Mouse (Mus musculus) intestine, embryonic 14.5 days (tissue): ENCODE data around the gene Zfand3. TPM values are rescaled to one million over a fixed set of nuclear protein-coding genes. Genes with fewer than 3 reads are reported as not detected.
A peak's percentile ranks its signal among the peaks of the same experiment; 100 is the strongest.

ENCODE experiments used
- ATAC-seq: fragments of 200-750 bp; cut with Nextera tagmentation; replicated peaks from 2 replicates; pipeline ENCODE4 v1.8.0; 2017; ENCODE audit warnings: low read depth, moderate number of reproducible peaks, moderate TSS enrichment, moderate library complexity; ENCODE audit not compliant: low FRiP score, low TSS enrichment
- DNase-seq: peaks from one replicate; pipeline ENCODE4 v3.0.0-alpha.2; 2018; ENCODE audit warnings: low spot score
- H3K27ac ChIP-seq: fragments of 300-500 bp; sonication (generic); 2 replicates; pipeline ENCODE4 v1.5.1; 2014; ENCODE audit warnings: low read depth, mild to moderate bottlenecking, control low read depth
- H3K27me3 ChIP-seq: fragments of 300-500 bp; sonication (generic); replicated peaks from 2 replicates; pipeline ENCODE4 v1.6.1; 2014; ENCODE audit warnings: low read length, control low read depth; ENCODE audit not compliant: control insufficient read depth, insufficient read depth
- H3K36me3 ChIP-seq: fragments of 300-500 bp; sonication (generic); 2 replicates; pipeline ENCODE4 v1.6.1; 2014; ENCODE audit warnings: low read length, control low read depth; ENCODE audit not compliant: control insufficient read depth, insufficient read depth
- H3K4me1 ChIP-seq: fragments of 300-500 bp; sonication (generic); replicated peaks from 2 replicates; pipeline ENCODE4 v1.6.1; 2014; ENCODE audit warnings: low read length, control low read depth, mixed read lengths; ENCODE audit not compliant: control insufficient read depth, insufficient read depth
- H3K4me2 ChIP-seq: fragments of 300-500 bp; sonication (generic); 2 replicates; pipeline ENCODE4 v1.6.1; 2014; ENCODE audit warnings: low read length
- H3K4me3 ChIP-seq: fragments of 300-500 bp; sonication (generic); 2 replicates; pipeline ENCODE4 v1.5.1; 2014; ENCODE audit warnings: low read depth, low read length, control low read depth, mixed read lengths
- H3K9ac ChIP-seq: fragments of 300-500 bp; sonication (generic); 2 replicates; pipeline ENCODE4 v1.6.1; 2014; ENCODE audit warnings: mild to moderate bottlenecking, low read length
- H3K9me3 ChIP-seq: fragments of 300-500 bp; sonication (generic); 2 replicates; pipeline ENCODE4 v1.6.1; 2016; ENCODE audit warnings: low read length, control low read depth; ENCODE audit not compliant: control insufficient read depth
- WGBS: fragments of 180-500 bp; shearing (Covaris S2); extraction: QIAGEN DNeasy Blood & Tissue Kit; methylation state at CpG from one replicate; pipeline ENCODE4 v1.1.7; 2014; 5-methylcytosine and 5-hydroxymethylcytosine counted together
- polyA plus RNA-seq: library from polyadenylated mRNA; unstranded; fragments of >200 nt; fragmentation: Nextera tagmentation; extraction: Ambion mirVana; gene quantifications from 2 replicates; pipeline ENCODE4 v1.2.1, GENCODE M21; 2014

Zfand3 gene
- polyA plus RNA-seq, 1 experiment from 2014 or later: 40.9 TPM

DNA sequence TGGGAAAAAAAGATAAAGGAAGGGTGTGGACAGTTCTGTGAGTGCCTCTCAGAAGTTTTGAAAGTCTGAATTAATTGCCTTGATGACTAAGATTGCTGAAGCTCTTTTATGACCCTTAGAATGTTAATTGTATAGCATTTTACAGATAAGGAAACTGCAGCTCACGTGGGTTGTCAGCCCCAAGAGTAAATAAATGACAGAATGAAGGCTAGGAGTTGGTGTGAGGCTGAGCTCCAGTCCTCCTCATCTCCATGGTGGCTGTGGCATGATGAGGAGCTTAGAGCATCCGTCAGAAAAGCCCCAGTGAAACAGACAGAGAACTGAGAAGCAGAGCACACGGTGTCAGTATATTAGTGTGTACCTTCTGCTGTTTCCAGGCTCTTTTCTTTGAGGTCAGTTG, 59.3 kb downstream of the Zfand3 start:
- peak; percentile 46 for DNase-seq
- H3K4me2 ChIP-seq: 0 out of 2 replicates have a peak overlapping the region, but pooled peaks have one; percentile 4
- no peaks in the 10 kb centered on the region for H3K36me3 ChIP-seq
- H3K27ac ChIP-seq: no peak overlapping the region
- peak; percentile 60; the same call in 1 of the 2 replicates for ATAC-seq
- H3K9me3 ChIP-seq: no peaks in the 10 kb centered on the region
- no peaks in the 10 kb centered on the region for H3K27me3 ChIP-seq
- no peak overlapping the region for H3K9ac ChIP-seq
- 25% methylated on average over 3 of the region's 3 CpGs for WGBS
- no peak overlapping the region for H3K4me3 ChIP-seq
- peaks cover 4% of the 10 kb centered on the region; the same call in 1 of the 2 replicates for H3K4me1 ChIP-seq

DNA sequence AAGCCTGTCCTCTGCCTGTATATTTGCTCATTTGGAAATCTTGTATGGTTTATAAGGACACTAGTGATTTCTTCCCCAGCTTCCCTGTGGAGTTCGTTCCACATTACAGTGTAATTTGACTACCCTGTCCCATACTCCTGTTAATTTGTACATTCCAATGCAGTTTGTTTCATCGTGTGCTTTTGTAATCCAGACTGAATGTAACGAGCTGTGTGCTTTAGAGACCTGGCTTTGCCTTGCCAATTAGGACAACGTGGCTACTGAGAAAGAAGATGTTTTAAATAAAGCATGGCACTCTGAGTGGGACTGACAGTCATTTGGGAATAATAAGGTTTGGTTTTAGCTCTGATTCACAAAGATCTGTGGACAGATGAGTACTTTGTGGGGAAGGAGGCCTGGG, 60.2 kb downstream of the Zfand3 start:
- Histone ChIP-seq H3K27ac (no peak overlapping the region), H3K36me3 (no peaks in the 10 kb centered on the region), H3K9ac (no peak overlapping the region), H3K4me3 (no peak overlapping the region), H3K4me1 (0 out of 2 replicates have a peak, but pooled peaks cover 3% of the 10 kb centered on the region), H3K9me3 (no peaks in the 10 kb centered on the region), H3K4me2 (no peak overlapping the region), H3K27me3 (no peaks in the 10 kb centered on the region)
- no peak for ATAC-seq
- DNase-seq: no peak
- 55% methylated on average over 4 of the region's 4 CpGs for WGBS

DNA sequence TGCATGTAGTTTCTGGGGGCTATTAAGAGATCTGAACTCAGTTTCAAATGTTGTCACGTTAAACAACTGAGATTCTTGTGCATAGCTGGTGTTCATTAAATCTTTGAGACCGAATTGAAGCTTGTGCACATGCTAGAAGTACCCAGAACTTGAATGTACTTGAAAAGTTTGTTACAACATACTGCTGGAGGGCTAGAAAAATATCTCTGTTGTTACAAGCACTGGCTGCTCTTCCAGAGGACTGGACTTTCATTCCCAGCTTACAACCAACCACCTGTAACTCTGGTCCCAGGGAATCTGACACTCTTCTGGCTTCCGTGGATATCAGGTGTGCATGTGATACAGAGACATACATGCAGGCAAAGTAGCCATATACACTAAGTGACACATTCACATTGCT, 65.2 kb downstream of the Zfand3 start:
- no peaks in the 10 kb centered on the region for H3K9me3 ChIP-seq
- H3K36me3 ChIP-seq: 0 out of 2 replicates have a peak, but pooled peaks cover 4% of the 10 kb centered on the region
- H3K27me3 ChIP-seq: no peaks in the 10 kb centered on the region
- ATAC-seq (no peak), DNase-seq (no peak)
- H3K27ac ChIP-seq: no peak overlapping the region
- H3K4me1 ChIP-seq: no peaks in the 10 kb centered on the region
- no peak overlapping the region for H3K4me3 ChIP-seq
- WGBS: 88% methylated on average over 3 of the region's 3 CpGs
- H3K4me2 ChIP-seq: no peak overlapping the region
- H3K9ac ChIP-seq: no peak overlapping the region

DNA sequence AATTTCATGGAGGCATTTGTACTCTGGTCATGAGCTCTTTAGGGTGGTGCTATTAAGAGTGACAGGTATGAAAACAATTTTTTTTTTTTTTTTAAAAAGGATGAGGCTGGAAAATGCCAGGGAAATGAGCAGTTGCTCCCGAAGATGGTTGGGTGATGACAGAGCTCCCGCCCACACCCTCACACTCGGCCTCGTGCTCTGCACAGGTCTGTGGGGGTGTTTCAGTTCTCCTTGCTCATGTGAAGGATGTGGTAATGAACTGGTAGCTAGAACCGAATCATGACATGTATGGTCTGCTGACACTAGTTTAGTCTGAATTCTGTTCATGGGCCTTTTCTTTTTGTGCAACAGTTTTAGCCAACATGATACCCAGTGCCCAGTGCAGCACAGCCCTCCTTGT, 66.1 kb downstream of the Zfand3 start:
- Histone ChIP-seq H3K9me3 (no peaks in the 10 kb centered on the region), H3K4me2 (no peak overlapping the region), H3K4me1 (no peaks in the 10 kb centered on the region), H3K36me3 (0 out of 2 replicates have a peak, but pooled peaks cover 4% of the 10 kb centered on the region), H3K27ac (no peak overlapping the region), H3K9ac (no peak overlapping the region), H3K4me3 (no peak overlapping the region), H3K27me3 (no peaks in the 10 kb centered on the region)
- DNase-seq: peak; percentile 38
- WGBS: 78% methylated on average over 5 of the region's 5 CpGs
- no peak for ATAC-seq

DNA sequence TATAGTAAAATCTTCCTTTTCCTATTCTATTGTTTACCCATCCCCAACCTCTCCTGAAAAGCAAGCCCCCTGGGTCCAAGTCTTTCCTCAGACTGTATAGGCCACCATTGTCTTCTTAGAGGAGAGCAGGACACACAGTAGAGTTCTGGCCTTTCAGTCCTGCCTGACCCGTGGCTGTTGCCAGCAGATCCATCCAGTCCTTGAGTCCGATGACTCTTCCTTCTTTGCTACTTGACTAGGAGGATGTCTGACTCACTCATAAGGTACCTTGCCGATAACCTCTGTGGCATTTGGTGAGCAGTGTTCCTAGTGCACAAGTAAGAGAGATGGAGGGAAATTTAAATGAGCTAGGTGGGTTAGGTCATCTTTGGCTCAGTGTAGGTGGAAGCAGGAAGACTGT, 68.1 kb downstream of the Zfand3 start:
- Histone ChIP-seq H3K9me3 (no peaks in the 10 kb centered on the region), H3K4me3 (no peak overlapping the region), H3K9ac (no peak overlapping the region), H3K27ac (no peak overlapping the region), H3K27me3 (no peaks in the 10 kb centered on the region), H3K4me2 (no peak overlapping the region), H3K4me1 (no peaks in the 10 kb centered on the region), H3K36me3 (0 out of 2 replicates have a peak, but pooled peaks cover 4% of the 10 kb centered on the region)
- 84% methylated on average over 3 of the region's 3 CpGs for WGBS
- DNase-seq: peak; percentile 44
- no peak for ATAC-seq

DNA sequence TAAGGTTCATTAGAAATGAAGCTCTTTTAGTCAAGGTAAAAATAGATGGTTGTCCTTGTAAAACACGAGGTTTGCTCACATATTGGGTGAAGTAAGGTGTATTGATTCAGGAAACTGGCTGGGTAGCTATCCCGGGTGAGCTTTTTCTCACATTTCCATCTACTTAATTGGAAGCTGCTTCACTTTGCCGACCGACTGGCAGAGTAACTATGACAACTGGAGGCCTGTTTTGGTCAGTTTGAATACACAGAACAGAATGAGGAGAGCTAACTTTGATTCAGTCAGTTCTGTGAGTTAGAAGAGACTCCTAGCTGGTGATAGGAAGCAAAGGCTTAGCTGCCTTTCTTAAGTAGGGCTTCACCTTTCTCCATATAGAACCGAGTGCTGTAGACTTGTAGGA, 71.4 kb downstream of the Zfand3 start:
- 54% methylated on average over 5 of the region's 5 CpGs for WGBS

DNA sequence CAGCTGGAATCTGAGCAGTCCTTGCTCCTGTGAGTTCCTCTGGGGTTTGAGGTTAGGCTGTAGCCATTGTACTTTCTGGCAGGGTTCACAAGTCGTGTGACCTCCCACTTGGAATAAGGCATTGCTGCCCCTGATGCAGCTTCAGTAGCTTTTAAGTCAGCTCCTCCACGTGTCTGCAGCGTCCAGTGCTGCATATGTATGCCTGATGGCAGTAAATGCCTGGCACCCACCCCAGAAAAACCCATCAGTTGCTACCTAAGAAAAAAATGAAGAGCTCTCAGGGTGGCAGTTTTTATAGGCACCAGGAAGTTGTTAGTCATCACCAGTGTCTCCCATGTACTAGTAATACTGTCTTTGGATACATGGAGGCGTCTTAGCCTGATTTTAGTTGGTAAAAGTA, 79.5 kb downstream of the Zfand3 start:
- no peak for ATAC-seq
- WGBS: 57% methylated on average over 4 of the region's 4 CpGs
- Histone ChIP-seq H3K36me3 (peaks cover 8% of the 10 kb centered on the region), H3K27me3 (no peaks in the 10 kb centered on the region), H3K9me3 (no peaks in the 10 kb centered on the region), H3K4me3 (no peak overlapping the region), H3K27ac (no peak overlapping the region), H3K4me1 (peaks cover 8% of the 10 kb centered on the region; the same call in 1 of the 2 replicates), H3K9ac (no peak overlapping the region), H3K4me2 (no peak overlapping the region)
- DNase-seq: no peak

More for the DNA sequence above, 71.4 kb downstream of the Zfand3 start:
- no peak overlapping the region for H3K27ac ChIP-seq
- H3K9me3 ChIP-seq: no peaks in the 10 kb centered on the region
- H3K9ac ChIP-seq: no peak overlapping the region
- no peaks in the 10 kb centered on the region for H3K27me3 ChIP-seq
- H3K4me2 ChIP-seq: no peak overlapping the region
- H3K4me3 ChIP-seq: no peak overlapping the region
- no peak for ATAC-seq
- 0 out of 2 replicates have a peak, but pooled peaks cover 4% of the 10 kb centered on the region for H3K36me3 ChIP-seq
- H3K4me1 ChIP-seq: no peaks in the 10 kb centered on the region
- no peak for DNase-seq

DNA sequence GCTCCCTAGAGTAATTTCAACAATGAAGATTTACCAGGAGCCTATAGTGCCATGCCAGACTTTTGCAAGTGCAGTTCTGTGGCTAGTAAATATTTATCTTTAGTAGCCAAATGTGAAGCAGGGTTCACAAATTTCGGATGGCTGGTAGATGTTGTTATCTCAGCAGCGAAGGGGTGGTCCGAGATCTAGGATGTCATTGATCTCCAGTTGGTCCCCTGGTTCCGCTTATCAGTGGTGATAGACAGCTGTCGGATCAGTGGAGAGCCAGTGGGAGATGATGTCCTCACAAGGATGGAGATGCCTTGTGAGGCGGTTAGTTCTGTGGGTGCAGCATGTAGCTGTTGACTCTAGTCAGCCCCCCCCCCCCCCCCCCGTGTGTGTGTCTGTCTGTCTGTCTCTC, 82.2 kb downstream of the Zfand3 start:
- peaks cover 8% of the 10 kb centered on the region for H3K36me3 ChIP-seq
- WGBS: 70% methylated on average over 6 of the region's 7 CpGs
- no peak overlapping the region for H3K4me3 ChIP-seq
- H3K27me3 ChIP-seq: no peaks in the 10 kb centered on the region
- peaks cover 13% of the 10 kb centered on the region for H3K4me1 ChIP-seq
- H3K27ac ChIP-seq: no peak overlapping the region
- H3K4me2 ChIP-seq: no peak overlapping the region
- no peak for DNase-seq
- H3K9me3 ChIP-seq: no peaks in the 10 kb centered on the region
- H3K9ac ChIP-seq: no peak overlapping the region
- no peak for ATAC-seq

DNA sequence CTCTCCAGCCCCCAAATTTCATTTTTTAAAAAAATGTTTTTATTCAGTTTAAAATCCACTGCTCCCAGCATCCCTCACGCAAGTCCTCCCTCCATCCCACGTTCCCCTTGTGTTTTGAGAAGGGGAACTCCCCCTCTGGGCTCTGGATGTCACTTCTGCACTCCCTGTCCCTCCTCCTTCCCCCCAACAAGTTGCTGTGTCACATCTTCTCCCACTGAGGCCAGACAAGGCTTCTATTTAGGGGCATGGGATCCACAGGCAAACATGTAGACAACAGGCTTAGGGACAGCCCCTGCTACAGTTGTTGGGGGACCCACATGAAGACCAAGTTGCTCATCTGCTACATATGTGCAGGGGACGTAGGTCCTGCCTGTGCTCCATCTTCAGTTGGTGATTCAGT, 83.9 kb downstream of the Zfand3 start:
- 93% methylated on average over 3 of the region's 3 CpGs for WGBS
- peaks cover 13% of the 10 kb centered on the region for H3K4me1 ChIP-seq
- no peaks in the 10 kb centered on the region for H3K36me3 ChIP-seq
- DNase-seq (no peak), ATAC-seq (no peak)
- H3K9me3 ChIP-seq: no peaks in the 10 kb centered on the region
- no peak overlapping the region for H3K4me3 ChIP-seq
- no peak overlapping the region for H3K9ac ChIP-seq
- no peak overlapping the region for H3K27ac ChIP-seq
- no peak overlapping the region for H3K4me2 ChIP-seq
- no peaks in the 10 kb centered on the region for H3K27me3 ChIP-seq
